Mouse (Mus musculus) cerebellum, adult 9-11 months (tissue): ENCODE measurements at regions not wholly inside any gene's neighbourhood (a gene's known extent, or its start where the extent isn't known, plus 50 kb on each side); places are given as distances from the start of the nearest gene placed in this dataset.

ENCODE experiments used
- DNase-seq: peaks from one replicate; pipeline ENCODE4 v3.0.0; 2022

DNA sequence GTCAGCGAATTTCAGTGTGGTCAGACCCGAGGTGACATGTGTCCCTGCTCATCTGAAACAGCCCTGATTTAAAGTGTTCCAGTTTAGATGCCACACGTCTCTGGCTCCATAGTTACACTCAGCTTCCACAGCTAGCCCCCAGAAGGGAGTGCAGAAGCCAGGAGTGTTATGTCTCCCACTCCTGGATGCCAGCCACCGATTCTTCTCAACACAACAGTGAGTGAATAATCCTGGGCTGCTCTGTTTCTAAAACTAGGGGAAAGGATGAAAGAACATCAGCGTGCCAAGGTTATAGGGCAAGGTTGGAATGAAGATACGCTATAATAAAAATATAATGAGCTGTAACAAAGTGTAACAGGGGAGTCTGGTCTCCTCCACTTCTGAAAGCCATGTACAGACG, 51.5 kb upstream of the Stmnd1 start:
- no peak for DNase-seq

- peak; percentile 78 for DNase-seq
Observed at GRCm38 (mm10) chr13:46218101-46218701, 55.3 kb upstream of the Stmnd1 start.

GRCm38 (mm10) chr13:46216954-46217838, 56.3 kb upstream of the Stmnd1 start:
- DNase-seq, result no peak

DNA sequence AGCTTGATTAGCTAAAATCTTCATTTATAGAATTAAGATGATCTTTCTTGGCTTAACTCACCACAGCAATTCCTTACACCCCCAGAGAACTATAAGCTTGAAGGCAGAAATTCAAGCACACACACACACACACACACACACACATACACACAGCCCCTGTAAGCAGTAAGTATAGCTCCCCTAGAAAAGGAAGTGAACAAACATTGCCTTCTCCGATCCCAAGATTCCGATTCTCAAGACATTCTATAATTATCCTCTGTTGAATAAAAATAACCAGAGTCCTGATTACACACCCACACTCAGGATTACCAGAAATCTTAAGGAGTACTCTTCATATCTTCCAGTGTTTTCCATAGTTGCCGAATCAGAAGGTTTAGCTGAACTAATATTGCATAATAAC, 70.0 kb upstream of the Stmnd1 start:
- DNase-seq, result no peak

- DNase-seq, result no peak
Observed at GRCm38 (mm10) chr13:46202586-46202985, 70.9 kb upstream of the Stmnd1 start.

- no peak for DNase-seq
Observed at GRCm38 (mm10) chr13:46201029-46201599, 72.4 kb upstream of the Stmnd1 start.

- DNase-seq, result no peak
Observed at GRCm38 (mm10) chr13:46193131-46193530, 80.4 kb upstream of the Stmnd1 start.

GRCm38 (mm10) chr13:46189726-46190125, 83.8 kb upstream of the Stmnd1 start:
- DNase-seq, result no peak

GRCm38 (mm10) chr13:46182851-46183250, 90.7 kb upstream of the Stmnd1 start:
- no peak for DNase-seq

- no peak for DNase-seq
Observed at GRCm38 (mm10) chr13:46180606-46181133, 92.9 kb upstream of the Stmnd1 start.

GRCm38 (mm10) chr13:46179916-46180315, 93.6 kb upstream of the Stmnd1 start:
- DNase-seq, result no peak

DNA sequence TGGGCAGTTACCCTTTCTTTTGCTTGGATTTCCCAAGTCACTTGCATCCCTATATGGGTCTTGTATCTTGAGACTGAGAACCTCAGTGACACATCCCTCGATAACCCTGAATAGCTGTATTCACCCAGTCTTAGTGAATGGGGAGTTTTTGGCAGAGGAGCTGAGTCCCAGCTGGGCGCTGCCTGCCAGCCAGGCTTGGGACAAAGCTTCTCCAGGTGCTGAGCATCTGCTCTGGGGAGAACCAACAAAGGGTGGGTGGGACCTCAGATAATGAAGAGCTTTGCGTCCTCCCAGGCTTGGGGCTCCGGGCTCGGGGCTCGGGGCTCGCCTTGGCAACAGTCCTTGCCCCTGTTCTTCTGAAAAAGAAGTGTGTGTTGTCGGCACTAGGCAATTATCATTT, 100.4 kb upstream of the Stmnd1 start:
- DNase-seq, result no peak

- DNase-seq, result peak; percentile 81
Observed at GRCm38 (mm10) chr13:46162025-46162374, 111.5 kb upstream of the Stmnd1 start.

- DNase-seq, result no peak
Observed at GRCm38 (mm10) chr13:46161261-46162024, 112.1 kb upstream of the Stmnd1 start.

DNA sequence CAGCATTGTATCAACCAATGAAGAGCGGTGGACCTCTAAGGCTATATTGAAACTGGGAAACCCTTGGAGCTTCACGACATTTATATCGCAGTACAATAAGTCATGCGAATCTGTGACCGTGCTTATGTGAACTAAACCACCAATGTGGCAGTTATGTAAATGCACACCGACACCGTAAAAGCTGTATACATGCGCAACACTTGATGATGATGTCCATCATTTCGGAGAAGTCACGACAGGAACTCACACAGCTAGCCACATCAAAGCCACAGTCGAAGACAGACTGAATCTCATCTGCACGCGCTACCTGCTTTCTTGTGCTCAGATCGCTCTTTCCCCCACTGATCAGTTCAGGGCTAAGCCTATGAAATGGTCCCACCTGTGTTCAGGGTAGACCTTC, 114.2 kb upstream of the Stmnd1 start:
- no peak for DNase-seq

DNA sequence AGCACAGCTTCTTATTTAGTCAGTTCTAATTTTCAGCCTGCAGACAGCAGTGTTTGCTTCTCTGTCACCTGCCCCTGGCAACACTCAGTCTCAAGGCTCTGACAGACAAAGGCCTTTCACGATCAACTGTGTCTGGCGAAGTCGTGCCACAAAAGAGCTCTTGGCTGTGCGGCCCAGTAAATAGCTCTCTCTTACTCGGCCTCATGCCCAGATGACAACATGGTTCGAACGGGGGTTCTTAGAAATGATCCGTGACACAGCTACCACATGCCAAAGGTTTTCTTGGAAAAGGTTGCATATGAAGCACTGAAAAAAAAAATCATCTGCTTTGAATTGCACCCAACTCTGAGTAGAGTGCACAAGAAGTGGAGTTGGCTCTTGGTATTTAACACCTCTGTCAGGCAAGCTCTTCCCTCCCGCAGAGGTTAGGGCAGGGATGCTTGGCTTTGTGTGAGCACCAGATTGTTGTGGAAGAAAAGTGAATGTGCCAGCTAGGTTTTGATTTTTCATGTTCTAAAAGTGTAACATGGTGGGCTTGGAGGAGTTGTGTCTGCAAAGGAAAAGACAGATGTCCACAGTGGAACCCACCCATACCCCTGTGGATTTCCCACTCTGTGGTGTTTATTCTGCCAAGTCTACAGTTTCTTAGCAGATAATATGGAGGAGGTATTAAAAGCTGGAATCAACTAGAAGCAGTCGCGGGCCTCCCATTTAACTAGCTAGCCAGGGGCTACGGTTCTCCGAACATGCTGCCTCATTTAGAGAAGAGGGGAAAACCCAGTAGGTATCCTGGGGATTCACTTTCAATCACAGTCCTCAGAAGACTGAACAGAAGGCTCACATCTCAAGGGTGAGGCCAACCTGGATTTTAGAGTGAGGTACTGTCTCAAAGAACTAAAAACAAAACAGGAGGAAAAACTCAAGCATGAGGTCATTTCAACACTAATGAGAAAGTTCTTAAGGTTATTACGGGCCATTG, 120.0 kb upstream of the Stmnd1 start:
- no peak for DNase-seq

- DNase-seq, result no peak
Observed at GRCm38 (mm10) chr13:46140006-46140405, 133.5 kb upstream of the Stmnd1 start.

GRCm38 (mm10) chr13:46139251-46139650, 134.3 kb upstream of the Stmnd1 start:
- no peak for DNase-seq

DNA sequence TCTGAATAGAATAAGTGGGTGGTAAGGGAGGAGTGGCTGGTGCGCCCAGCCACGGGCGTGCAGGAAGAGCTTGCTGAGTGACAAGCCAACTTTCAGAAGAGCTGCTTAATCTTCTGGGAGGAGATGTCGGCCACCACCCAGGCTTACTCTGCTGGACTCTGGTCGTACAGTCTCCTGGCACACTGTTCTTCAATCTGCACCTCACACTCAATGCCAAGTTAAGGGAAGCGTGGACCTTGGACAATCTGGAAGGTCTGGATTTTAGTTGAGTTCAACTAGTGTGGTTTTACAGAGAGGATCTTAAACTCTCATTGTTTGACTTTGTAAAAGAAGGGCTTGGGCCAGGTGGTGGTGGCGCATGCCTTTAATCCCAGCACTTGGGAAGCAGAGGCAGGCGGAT, 138.1 kb upstream of the Stmnd1 start:
- DNase-seq, result no peak

GRCm38 (mm10) chr13:46129236-46129855, 144.2 kb upstream of the Stmnd1 start:
- DNase-seq, result no peak

- no peak for DNase-seq
Observed at GRCm38 (mm10) chr13:46123446-46123845, 150.1 kb upstream of the Stmnd1 start.
